Mouse (Mus musculus) small intestine, adult 2 months (tissue): ENCODE results near the gene Itm2b.

Experiments used
- CTCF ChIP-seq: fragments of 200-500 bp; IDR thresholded peaks from 2 replicates; pipeline ENCODE4 v1.5.1; 2012; ENCODE audit warnings: low read depth, mild to moderate bottlenecking, control low read depth, inconsistent platforms, low read length, moderate library complexity, mixed read lengths; ENCODE audit not compliant: insufficient replicate concordance, insufficient read length; ENCODE audit errors: extremely low read depth
- POLR2A ChIP-seq: fragments of 200-500 bp; IDR thresholded peaks from 2 replicates; pipeline ENCODE4 v1.6.1; 2012; ENCODE audit warnings: low read depth, mild to moderate bottlenecking, control low read depth, inconsistent platforms, low read length, moderate library complexity

- TF ChIP-seq CTCF (no peak), POLR2A (no peak)
These were observed 72.2 kb downstream of the Itm2b start for GRCm38 (mm10) chr14:73312909-73313308.
